Mouse (Mus musculus): ENCODE measurements at regions not wholly inside any gene's neighbourhood (a gene's known extent, or its start where the extent isn't known, plus 50 kb on each side); places are given as distances from the start of the nearest gene placed in this dataset.
"Not testable (repeated sequence)": the region's sequence is repeated elsewhere in the genome, so short reads cannot be mapped to it uniquely, and the experiment has no call there.

GRCm38 (mm10) chr16:55758707-55759067, 80.0 kb downstream of the Nfkbiz start:
- no peak for DNase-seq (ENCODE audit: low spot score)

DNA sequence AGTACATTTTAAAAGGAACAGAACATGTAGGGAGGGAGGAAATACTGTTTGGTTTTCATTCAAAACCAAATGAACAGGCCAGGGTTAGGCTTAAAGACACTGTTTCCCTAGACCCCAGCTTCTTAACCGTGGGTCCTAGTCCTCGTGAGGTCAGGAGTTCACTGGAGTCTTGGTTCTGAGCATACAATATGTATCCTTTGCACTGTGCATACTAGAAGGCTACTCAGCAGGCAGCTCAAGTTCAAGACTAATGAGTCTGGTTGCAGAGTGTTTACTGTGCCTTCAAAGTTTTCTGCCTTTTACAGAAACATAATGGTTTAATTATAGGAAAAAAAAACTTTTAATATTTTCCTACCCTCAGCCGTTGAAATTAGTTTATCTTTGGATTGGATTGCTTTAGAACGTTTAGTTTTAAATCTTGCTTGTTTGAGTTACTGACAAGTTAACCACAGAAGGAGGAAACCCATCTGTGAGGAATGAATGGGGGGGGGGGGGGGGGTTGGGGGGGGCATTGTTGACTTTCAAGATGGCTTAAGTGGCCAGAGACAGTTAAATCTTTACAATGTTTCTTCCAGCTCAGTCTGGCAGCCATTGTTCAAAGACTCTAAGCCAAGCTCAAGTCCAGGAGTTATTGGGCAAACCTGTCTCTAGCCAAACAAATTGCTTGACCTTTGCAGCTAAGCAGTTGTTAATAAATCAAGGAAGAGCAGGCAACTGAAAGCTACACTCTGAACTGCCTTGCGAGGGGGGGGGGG, 80.6 kb downstream of the Nfkbiz start:
- no peak for DNase-seq (ENCODE audit: low spot score)

DNA sequence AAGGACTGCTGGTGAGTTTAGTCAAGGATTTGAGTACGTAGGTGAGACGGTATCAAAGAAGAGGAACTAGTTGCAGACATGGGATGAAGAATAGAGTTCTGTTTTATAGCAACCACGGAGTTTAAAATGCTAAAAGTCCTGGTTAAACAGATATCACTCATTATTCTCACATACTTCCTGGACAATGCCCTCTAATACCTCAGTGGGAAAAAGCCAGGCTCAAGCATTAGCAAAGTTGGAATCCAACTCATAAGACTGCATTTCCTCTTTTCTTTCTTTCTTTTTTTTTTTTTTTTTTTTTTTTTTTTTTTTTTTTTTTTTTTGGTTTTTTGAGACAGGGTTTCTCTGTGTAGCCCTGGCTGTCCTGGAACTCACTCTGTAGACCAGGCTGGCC, 81.3 kb downstream of the Nfkbiz start:
- not testable (repeated sequence) for DNase-seq (ENCODE audit: low spot score)

- DNase-seq (ENCODE audit: low spot score), result no peak
These were observed 81.8 kb downstream of the Nfkbiz start for GRCm38 (mm10) chr16:55756764-55757421.

GRCm38 (mm10) chr16:55755309-55755832, 83.3 kb downstream of the Nfkbiz start:
- no peak for DNase-seq (ENCODE audit: low spot score)

DNA sequence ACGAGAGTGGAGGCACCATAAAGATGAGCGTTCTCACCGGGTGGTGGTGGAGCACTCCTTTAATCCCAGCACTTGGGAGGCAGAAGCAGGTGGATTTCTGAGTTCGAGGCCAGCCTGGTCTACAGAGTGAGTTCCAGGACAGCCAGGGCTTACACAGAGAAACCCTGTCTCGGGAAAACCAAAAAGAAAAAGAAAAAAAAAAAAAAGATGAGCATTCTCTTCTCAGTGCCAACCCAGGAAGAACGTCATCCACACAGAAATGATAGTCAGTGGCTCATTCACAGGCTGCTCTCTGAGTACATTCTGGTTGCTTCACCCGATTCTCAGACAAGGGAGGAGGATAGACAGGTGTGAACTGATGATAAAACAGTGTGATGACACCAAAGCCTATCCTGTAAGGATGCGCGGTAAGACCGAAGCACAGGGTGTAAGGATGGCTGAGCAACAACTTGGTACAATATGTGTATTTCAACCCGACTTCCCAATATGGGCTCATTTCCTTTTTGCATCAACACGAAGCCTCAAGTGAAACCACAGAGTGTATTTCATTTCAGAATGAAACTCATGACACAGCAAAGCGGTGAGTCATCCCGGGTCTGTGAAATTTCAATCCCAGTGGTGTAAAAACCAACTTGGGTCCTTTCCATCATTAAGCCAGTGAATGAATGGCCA, 84.5 kb downstream of the Nfkbiz start:
- no peak for DNase-seq (ENCODE audit: low spot score)

DNA sequence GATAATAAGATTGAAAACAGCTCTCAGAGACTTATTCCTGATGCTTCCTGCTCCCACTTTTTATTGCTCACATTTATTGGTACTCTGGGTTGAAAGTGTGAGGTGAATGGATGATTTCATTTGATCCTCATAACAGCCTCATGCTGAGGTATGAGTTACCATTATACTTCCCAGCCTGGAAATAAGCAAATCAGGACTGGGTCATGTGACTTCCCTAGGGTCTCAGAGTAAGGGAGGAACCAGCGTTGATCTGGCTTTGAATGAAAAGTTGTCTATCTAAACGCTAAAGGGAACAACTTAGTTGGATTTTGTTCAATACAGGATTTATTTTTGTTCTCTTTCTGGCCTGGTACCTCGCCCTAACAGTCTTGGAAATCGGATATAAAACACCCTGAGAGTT, 85.3 kb downstream of the Nfkbiz start:
- DNase-seq (ENCODE audit: low spot score), result no peak

DNA sequence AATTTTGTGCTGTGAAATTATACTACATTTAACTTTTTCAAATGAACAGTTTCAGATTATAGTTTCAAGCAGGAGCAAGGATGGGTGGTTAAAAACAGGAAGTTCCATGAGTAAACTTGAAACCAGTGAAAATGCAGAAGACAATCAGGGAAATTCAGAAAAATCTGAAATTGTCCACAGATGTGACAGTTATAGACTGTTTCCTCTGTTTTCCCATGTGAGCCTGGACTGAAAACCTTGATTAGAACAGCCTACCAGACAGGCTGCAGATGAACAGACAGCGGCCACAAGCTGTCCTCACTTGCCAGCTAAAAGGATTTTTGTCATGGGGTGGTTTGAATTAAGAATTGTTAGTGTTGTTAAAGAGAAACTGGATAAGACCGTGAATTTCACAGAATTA, 91.4 kb downstream of the Nfkbiz start:
- DNase-seq (ENCODE audit: low spot score), result no peak

- DNase-seq (ENCODE audit: low spot score), result no peak
These were observed 92.5 kb downstream of the Nfkbiz start for GRCm38 (mm10) chr16:55746159-55746558.

DNA sequence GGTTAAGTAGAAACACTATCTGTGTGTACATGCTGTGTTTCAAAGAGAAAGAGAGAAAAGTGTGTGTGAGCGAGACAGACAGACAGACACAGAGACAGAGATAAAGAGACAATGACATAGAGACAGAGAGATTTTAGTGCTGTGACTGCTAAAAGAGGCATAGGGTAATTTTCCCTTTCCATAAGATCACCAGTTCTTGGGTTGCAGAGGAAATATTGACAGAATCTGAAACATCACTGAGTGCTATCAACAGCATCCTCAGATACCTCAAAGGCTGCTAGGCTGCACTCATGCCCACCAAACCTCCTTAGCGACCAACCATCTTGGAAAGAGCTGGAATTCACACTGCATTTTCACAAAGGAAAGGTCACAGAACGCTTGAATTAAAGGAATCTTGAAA, 93.6 kb downstream of the Nfkbiz start:
- no peak for DNase-seq (ENCODE audit: low spot score)

DNA sequence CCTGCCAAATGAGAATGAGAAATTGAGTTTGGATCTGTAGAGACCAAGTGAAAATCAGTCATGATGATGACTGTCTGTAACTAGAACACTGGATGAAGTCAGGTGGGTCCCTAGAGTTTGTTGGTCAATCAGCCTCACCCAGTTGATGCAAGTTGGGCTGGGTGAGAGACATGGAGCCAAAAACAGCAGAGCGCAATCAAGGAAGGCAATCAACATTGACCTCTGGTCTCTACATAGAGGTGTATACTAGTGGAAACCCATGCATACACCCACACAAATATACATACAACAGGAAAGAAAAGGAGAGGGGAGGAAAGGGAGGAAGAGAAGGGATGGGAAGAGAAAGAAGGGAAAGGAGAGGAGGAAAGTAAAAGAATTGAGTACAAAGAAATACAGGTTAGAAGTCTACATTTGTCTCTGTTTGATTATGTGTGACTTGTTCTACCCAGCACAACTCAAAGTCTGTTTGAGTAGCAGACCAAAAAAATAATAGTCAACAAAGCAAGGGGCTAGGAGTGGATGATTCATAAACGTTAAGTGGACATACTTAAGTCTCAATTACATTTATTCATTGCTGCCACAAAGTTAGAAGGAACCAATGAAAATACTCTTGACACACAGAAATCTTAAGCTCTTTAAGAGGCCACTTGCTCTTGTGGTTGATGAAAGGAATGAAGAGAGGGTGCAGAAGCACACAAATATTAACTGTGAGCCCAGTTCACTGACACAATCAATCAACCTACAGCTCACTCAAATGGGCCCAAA, 97.4 kb downstream of the Nfkbiz start:
- no peak for DNase-seq (ENCODE audit: low spot score)

- DNase-seq (ENCODE audit: low spot score), result no peak
These were observed 100.0 kb downstream of the Nfkbiz start for GRCm38 (mm10) chr16:55738741-55739140.

GRCm38 (mm10) chr16:55735476-55735968, 103.2 kb downstream of the Nfkbiz start:
- DNase-seq (ENCODE audit: low spot score), result no peak

GRCm38 (mm10) chr16:55734301-55734700, 104.4 kb downstream of the Nfkbiz start:
- DNase-seq (ENCODE audit: low spot score), result no peak

- DNase-seq (ENCODE audit: low spot score), result no peak
These were observed 104.9 kb downstream of the Nfkbiz start for GRCm38 (mm10) chr16:55733751-55734150.

DNA sequence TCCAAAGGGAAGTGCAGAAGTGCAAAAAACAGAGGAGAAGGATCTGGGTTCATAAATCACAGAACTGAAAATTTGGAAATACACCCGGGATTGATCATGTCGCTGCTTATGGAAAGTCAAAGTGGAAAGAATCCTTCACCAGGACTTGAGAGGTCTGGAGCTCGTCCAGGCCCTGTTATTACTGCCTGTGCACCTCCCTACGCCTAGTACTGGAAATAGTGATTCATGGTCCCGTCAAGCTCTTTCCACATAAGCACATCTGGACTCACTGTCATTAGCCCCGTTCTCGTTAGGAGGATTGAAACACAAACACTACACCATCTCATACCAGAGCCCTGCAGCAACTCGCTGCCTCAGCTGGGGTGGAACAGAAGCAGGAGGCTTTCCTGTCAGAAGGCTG, 107.7 kb downstream of the Nfkbiz start:
- DNase-seq (ENCODE audit: low spot score), result no peak

DNA sequence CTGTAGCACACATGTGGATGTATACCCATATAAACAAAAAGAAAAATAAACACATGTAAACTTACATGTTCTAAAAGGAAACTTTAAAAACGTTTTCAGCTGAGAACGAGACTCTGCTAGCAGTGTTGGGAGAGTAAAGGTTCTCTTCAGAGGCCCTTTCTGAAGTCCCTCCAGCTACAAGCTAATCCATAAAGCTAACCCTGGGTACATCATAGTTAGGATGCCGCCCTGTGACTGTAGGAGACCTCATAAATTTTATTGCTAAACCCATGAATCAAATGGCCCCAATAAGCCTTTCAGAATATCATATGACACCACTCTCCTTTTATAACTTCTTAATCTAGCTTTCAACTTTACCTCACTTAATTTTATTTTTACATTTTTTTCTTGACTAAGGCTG, 112.2 kb downstream of the Nfkbiz start:
- DNase-seq (ENCODE audit: low spot score), result no peak

- no peak for DNase-seq (ENCODE audit: low spot score)
These were observed 118.3 kb downstream of the Nfkbiz start for GRCm38 (mm10) chr16:55720430-55720829.

DNA sequence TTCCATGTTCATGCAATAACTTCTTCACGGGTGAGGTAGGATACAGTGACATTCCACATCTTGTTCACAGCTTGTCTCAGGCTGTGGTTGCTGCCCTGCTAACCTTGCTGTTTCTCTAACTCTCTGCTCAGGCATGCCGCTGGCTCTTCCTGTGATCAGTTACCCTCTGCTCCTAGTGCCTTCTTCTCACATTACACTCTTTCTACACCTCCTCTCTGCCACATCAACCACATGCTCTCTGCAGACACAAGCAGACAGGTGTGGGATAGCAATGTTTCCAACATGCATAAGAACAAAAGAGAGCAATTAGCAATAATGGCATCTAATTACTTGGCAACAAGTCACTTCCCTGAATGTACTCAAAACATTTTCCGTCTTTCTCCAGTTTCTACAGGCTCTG, 128.7 kb downstream of the Nfkbiz start:
- DNase-seq (ENCODE audit: low spot score), result no peak

- no peak for DNase-seq (ENCODE audit: low spot score)
These were observed 132.2 kb downstream of the Nfkbiz start for GRCm38 (mm10) chr16:55706502-55706901.

- no peak for DNase-seq (ENCODE audit: low spot score)
These were observed 140.2 kb downstream of the Nfkbiz start for GRCm38 (mm10) chr16:55698489-55698892.

DNA sequence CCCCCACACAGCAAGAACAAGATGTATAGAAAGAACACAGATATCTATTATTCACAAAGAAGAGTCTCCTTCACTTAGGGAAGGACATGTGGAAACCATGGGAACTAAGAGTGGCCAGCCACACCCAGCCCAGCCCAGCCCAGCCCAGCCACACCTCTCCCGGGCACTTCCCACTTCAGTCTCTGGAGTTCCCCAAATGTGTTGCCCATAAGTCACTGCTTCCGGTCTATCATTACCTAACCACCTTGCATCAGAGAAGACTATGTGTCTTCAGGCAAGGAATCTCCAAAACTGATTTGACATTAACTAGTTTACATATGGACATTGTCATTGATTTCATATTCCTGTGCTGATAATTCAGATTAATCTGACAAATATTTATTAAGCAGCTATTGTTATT, 147.6 kb downstream of the Nfkbiz start:
- no peak for DNase-seq (ENCODE audit: low spot score)
